Mouse (Mus musculus) CD8-positive naive resting alpha-beta T cell, adult 2 months (primary cell): ENCODE results near the gene Zfp30.

Experiments used
- DNase-seq, 2 experiments: peaks; one replicate each; pipeline ENCODE4 v3.0.0; 2022; ENCODE audit warnings: low read depth in 2 of 2, low spot score in 2 of 2

Gene Zfp30

GRCm38 (mm10) chr7:29783871-29784551, at the start of gene Zfp30:
Gene Zfp30, plus strand, starts transcription at chr7:29783998.
- DNase-seq, result peak; percentile 25 to 40

- no peak for DNase-seq
Measured at GRCm38 (mm10) chr7:29742258-29742657, 41.5 kb upstream of the Zfp30 start.

GRCm38 (mm10) chr7:29760476-29760875, 23.3 kb upstream of the Zfp30 start:
- DNase-seq, result no peak

DNA sequence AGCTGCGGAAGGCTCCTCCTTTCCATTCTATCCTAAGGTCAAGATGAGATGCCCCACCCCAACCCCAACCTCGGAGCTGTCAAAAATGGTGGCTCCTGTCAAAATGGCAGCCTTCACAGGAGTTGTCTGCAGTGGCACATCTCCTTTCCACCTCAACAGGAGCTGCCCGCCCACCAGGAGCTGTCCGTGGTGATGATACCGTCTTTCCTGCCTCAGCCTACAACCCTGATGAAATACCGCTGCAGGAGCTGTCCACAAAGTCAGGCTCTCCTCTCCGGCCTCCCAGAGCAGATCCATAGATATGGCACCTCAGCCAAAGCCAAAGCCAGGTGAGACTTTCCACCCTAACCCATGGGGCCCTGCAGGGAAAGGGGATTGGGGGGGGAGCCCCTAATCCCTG, 19.1 kb upstream of the Zfp30 start:
- no peak for DNase-seq

DNA sequence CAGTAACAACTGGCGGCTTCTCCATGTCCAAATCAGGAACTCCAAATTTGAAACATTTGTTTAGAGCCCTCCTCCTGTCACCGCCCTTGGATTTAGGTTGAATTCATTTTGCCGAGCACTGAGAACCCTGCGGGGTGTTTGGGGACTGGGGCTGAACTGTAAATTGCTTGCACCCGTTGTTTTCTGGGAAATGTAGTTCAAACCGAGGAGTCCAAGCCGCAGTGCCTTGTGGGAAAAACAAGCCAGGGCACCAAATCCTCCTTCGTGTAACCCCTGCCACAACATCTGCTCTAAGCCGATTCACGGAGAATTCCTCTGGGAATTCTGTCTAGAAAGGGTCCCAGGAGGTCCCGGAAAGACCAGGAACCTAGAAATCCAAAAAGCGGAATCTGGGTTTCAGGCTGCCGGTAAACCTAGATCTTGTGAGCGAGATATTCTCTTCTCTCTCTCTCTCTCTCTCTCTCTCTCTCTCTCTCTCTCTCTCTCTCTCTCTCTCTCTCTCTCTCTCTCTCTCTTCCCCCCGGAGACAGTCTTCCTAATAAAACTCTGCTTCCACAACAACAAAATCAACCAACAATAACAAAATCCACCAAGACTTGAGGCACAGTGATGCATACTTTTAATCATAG, 16.6 kb upstream of the Zfp30 start:
- DNase-seq, result peak; percentile 42 to 63

- peak; percentile 82 to 91 for DNase-seq
Measured at GRCm38 (mm10) chr7:29768090-29768900, 15.5 kb upstream of the Zfp30 start, which contains the start of gene Zfp84. Gene Zfp84, plus strand, starts transcription at chr7:29768552.

DNA sequence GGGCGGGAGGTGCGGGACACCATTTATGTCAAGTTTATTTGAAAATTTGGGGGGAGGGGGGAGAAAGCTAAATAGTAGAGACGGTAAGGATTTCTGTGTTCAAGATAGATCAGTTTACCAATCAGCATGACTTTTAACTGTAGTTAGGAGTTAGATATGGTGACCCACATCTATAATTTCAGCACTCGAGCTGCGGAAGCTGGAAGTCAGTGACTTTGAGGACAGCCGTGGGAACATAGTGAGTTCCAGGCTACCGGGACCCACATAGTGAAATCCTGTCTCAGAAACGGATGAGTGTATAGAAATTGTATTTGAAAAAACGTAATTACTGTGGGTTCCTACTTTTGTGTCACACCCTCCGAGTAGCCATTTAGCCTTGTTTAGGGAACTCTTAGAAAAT, 14.8 kb upstream of the Zfp30 start:
- no peak for DNase-seq

GRCm38 (mm10) chr7:29773503-29773902, 10.3 kb upstream of the Zfp30 start:
- DNase-seq, result no peak

DNA sequence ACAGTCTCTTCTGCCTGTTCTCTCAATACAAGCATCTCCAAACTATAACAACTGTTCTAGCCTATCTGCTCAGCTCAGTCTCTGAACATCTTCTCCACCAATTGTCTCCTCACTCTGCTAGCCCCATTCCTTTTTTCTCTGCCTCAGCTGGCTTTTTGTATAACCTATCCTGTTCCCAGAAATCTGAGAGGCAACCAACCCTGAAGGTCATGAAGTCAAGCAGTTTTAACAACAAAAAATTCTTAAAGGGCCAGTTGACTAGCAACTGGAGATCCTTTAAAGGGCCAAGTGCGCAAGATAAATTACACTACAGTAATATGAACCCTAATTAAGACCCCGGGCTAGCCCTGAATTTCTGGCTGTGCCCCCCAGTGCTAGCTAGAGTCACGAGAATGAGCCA, 9.4 kb upstream of the Zfp30 start:
- no peak for DNase-seq

- no peak for DNase-seq
Measured at GRCm38 (mm10) chr7:29776568-29776967, 7.2 kb upstream of the Zfp30 start.

DNA sequence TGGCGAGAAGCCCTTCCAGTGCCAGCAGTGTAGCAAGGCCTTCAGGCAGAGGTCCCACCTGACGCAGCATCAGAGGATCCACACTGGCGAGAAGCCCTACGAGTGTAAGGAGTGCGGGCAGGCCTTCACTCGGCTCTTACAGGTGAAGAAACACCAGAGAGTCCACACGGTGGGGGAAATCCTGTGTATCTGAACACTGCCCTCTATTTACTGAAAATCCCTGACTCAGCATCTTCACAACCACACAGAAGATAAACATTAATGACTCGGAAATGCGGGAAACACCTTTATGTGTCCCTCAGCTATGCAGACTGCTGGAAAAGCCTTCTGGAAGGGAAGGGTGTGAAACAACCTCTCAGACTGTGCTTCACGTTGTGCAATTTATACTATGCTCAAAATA, 6.4 kb upstream of the Zfp30 start:
- no peak for DNase-seq

- no peak for DNase-seq
Measured at GRCm38 (mm10) chr7:29785023-29785422, 1.2 kb downstream of the Zfp30 start.

- DNase-seq, result no peak
Measured at GRCm38 (mm10) chr7:29785888-29786287, 2.1 kb downstream of the Zfp30 start.

DNA sequence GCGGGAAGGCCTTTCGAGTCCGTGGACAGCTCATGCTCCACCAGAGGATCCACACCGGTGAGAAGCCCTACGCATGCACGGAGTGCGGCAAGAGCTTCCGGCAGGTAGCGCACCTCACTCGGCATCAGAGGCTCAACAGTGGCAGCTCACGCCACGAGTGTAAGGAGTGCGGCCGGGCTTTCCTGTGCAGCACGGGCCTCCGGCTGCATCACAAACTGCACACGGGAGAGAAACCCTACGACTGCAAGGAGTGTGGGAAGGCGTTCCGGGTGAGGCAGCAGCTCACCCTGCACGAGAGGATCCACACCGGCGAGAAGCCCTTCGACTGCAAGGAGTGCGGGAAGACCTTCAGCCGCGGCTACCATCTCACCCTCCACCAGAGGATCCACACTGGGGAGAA, 9.1 kb downstream of the Zfp30 start:
- DNase-seq, result no peak

DNA sequence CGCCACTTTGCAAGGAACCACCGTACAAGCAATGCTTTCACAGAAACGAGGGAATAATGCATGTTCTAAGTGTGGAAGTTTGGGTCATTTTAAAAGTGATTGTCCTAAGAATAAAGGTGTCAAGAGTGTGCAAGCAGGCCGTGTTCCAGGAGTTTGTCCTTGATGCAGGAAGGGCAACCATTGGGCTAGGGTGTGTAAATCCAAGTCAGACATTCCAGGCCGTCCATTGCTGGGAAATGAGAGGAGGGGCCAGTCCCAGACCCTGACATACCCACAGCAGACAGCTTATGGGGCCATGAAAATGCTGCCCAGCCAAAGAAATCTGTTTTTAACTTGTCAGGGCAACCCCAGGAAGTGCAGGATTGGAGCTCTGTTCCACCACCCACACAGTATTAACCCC, 23.2 kb downstream of the Zfp30 start:
- DNase-seq, result no peak

GRCm38 (mm10) chr7:29812244-29812643, 28.4 kb downstream of the Zfp30 start:
- no peak for DNase-seq

DNA sequence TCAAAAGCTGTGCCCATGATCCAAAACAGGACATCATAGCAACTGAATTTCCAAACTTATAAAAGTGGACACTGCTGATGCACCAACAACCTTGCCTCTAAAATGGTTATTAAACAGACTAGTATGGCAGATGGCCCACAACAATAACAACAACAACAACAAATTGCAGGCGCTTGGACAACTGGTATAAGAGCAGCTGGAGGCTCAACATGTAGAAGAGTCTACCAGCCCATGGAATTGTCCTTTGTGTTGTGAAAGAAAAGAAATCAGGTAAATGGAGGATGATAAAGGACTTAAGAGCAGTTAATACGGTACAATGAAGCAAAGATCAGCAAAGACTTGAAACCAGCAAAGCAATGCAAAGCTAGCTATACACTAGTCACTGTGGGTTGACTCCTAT, 30.6 kb downstream of the Zfp30 start:
- no peak for DNase-seq

DNA sequence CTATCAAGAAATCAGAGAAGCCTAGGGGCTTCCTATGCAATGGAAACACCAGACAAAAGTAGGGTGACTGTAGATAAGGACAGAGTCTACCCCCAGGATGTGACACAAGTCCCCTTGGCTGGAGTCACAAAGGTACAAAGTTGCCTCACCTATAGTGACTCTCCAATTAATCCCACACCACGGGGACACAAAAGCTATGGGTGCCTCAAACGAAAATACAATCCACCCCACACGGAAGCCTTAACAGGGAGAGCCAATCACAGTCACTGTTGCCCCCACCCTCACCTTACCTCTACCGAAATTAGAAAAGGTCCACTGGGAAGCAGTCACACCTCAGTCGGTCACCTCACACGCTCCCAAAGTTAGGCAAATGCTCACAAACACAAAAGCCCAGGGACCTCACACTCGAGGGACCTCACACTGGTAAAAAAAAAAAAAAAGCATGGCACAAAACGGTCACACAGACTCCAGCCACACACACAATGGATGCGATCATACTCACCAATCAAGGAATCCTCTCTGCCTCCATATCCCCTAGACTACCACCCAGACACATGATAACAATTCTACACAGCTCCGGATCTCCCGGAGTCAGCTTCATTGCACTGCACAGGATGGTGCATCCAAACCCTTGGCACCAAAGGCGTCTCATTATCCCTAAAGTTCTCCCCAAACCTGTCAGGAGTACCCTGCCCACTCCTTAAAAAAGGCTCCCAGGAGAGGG, 31.4 kb downstream of the Zfp30 start:
- no peak for DNase-seq

DNA sequence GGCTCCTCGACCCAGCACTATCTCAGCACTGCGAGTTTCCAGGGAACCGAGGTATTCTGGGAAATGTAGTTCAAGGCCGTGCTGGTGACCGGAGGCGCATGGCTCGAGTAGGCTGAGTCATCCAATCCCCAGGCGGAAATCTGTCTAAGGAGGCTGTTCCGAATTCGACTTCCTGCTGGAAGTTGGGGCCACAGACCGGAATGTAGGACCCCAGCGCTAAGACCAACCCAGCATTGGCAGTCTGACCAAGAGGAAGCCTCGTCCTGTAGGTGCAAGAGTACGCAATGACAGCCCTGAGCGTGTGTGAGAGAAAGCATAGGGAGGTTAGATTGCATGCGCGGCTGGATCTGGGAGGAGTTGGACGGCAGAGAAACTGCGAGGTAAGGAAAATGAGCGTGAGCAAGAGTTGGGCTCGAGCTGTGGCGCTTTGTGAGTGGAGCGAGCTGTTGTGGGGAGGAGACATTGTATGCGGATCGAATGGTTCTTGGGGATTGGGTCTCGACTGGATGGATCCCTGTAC, 32.2 kb downstream of the Zfp30 start, which contains the start of gene Zfp790:
Gene Zfp790 (plus strand): TSS at position 205 of the 520 bp plus-strand sequence.
- DNase-seq, result peak; percentile 66 to 78

DNA sequence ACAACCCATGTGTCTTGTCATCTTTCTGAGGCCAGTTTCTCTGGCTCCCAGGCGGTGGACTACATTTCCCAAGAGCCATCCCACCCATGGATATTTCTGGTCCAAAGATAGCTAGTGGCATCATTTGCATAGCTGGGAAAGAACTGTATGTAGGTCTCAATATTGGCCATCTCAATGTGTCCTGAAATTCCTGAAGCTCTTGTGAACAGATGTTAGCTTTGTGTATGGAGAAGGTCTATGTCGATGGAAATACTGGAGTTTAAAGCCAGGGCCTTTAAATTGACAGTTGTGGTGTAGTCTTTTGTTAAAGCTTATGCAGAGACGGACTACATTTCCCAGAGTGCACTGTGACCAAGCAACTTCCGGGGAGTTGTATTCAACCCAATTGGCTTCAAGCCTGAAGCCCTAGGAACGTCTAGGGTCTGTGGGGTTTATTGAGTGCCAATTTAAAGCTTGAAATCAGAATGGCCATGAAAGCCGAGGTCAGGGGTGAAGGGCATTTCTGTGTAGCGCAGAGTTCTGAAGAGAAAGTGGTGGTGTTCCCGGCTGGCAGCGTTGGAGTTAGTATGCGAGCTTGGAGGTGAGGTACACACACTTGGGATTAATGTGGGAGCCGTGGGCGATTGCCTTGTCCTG, 34.9 kb downstream of the Zfp30 start:
- DNase-seq, result peak; percentile 58 to 71

GRCm38 (mm10) chr7:29828001-29828400, 44.2 kb downstream of the Zfp30 start:
- no peak for DNase-seq
